Mouse (Mus musculus) liver, postnatal 0 days (tissue): Measurements from ENCODE around the gene Oip5.

ENCODE experiments used
- CTCF ChIP-seq: sonication (generic); IDR thresholded peaks from 2 replicates; pipeline ENCODE4 v1.5.1; 2016; ENCODE audit warnings: antibody characterized with exemption, low read depth
- EP300 ChIP-seq: IDR thresholded peaks from 2 replicates; pipeline ENCODE4 v1.6.1; 2016; ENCODE audit warnings: antibody characterized with exemption, low read depth, mild to moderate bottlenecking

GRCm38 (mm10) chr2:119644254-119644653 is 26.0 kb upstream of the Oip5 start:
- TF ChIP-seq CTCF: no peak
- no peak for TF ChIP-seq EP300
